Mouse (Mus musculus) common myeloid progenitor, adult 5-6 weeks (primary cell): ENCODE data around the gene Reck. TPM values are rescaled to one million over a fixed set of nuclear protein-coding genes. Genes with fewer than 3 reads are reported as not detected.

Experiments
- ATAC-seq: replicated peaks from 2 replicates; pipeline ENCODE4 v1.8.0; 2016; ENCODE audit warnings: low read depth, mild to moderate bottlenecking, moderate TSS enrichment, inconsistent platforms; ENCODE audit not compliant: poor library complexity, severe bottlenecking
- total RNA-seq: library from RNA; stranded (forward); fragments of 200-1000, 187-1606 nt; gene quantifications from 2 replicates; pipeline ENCODE4 v1.2.3, GENCODE M21; 2017

Gene Reck
- 0.82 and 1.9 TPM in 2 replicates for total RNA-seq

DNA sequence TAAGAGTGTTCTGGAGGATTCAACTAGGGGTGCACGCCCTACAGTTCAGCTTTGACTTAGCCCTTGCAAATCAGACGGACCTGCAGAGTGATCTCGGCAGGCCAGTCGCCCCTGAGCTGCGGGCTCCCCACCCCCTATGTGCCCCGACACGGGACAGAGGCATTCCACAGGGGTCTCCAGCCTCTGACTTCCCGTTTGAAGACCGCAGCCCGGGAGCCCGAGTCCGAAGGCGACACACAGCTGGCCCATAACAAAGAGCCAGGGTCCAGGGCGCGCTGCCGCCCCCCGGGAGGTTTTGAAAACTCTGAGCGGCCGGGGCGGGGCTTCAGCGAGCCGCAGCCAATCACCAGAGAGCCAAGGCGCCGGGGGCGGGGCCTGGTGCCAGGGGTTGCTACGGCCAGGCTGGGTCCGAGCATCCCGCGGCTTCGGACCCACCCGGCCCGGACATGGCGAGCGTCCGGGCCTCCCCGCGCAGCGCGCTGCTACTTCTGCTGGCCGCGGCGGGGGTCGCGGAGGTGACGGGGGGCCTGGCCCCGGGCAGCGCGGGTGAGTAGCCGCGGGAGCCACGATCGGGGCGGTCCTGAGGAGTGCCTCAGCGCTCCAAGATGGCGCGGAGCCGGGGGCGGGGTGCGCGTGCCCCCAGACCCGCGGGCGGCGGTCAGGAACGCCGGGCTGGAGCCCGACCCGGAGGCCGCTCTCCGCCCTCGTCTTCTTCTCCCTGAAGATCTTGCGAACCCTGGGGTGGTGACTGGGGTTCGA is at the start of gene Reck:
Reck (plus strand) TSS at position 371 of the 759 bp plus-strand sequence.
- peak; percentile 78 for ATAC-seq

DNA sequence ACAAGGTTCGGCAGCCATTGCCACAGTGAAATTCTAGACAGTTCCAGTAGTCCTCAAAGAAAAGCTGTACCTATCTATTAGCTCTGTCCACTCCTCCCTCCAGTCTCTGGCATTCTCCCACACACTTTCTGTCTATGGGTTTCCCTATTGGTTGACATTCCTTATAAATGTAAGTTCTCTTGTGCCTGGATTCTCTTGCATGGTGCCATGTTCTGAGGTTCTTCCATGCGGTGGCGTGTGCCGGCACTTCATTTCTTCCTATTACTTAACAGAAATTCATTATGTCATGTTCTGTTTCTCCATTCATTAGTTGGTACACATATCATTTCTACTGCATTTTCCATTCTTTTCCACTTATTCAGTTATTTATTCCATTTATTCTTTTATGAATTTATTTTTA is 46.5 kb upstream of the Reck start:
- ATAC-seq, result no peak

DNA sequence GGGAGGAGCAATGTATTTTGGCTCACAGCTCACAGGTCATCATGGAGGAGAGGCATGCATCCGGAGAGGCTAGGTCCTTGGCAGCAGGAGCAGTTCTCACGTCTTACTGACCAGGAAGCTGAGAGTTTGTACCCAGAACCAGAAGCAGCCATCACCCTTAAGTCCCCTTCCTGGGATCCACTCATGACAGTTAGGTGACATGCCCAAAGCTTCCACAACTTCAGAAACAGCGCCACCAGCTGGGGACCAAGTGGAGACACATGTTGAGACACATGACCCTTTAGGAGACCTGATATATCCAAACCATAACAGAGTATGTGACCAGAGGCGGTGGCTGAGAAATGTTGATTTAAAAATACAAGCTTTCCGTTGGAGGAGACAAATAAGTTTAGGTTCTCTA is 43.3 kb upstream of the Reck start:
- ATAC-seq, result no peak

DNA sequence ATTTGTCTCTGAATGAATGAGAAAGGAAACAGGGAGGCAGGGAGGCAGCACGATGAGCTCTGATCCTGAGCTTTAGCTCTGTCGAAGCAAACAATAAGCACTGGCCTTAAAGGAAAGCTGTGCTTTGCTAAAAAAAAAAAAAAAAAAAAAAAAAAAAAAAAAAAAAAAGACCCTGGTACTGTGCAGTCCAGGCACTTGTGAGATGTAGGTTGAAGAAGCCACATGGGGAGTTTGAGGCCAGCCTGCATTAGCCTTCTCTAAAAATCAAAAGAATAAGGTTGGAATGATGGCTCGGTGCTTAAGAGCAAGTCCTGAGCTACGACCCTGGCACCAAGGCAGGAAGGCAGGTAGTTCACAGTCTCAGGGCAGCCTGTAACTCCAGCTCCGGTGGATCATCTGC is 41.6 kb upstream of the Reck start:
- ATAC-seq, result no peak

DNA sequence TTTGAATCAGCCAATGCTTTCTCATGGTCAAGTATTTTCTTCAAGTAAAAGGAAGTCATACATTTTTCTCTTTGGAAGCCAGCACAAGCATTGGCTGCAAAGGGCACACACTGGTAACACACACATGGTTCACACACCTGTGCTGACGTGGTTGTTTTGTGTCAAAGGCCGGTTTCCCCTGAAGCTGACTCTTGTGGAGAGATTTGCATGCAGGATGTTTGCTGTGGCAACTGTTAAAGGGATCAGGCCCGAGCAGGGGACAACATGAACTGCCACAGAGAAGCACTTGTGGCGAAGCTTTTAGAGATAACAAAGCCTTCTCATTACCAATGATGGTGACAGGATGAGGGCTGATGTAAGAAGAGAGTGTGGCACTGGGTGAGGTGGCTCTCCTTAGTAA is 40.6 kb upstream of the Reck start:
- ATAC-seq, result no peak

DNA sequence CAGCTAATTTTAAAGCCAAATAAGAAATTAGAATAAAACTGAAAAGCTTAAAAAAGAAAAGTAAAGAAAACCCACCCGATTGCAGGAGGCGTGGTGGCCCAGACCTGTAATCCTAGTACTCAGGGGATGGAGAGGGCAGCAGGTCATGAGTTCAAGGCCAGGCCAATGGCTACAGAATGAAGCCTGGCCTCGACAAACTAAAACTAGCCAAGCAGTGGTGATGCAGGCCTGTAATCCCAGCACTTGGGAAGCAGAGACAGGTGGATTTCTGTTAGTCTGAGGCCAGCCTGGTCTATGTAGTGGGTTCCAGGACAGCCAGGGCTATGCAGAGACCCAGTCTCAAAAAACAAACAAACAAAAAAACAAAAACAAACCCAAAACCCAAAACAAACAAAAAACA is 37.0 kb upstream of the Reck start:
- ATAC-seq, result no peak

DNA sequence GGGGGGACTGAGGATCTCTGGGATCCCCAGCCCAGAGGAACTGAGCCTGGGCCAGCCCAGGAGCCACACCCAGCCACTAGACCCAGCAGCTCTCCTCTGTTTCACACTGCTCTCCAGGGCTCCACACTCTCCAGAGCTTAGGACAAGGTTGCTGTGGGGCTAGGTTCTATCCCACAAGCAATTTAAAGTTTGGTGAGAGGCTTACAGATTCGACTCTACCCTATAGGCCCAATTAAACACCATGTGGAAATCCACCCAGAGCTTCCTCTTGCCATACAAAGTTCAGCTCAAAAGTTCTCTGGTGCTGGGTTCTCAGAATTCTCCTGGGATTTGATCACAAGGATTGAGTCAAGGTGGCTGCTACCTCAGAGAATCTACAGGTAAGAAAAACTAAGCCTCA is 35.2 kb upstream of the Reck start, which contains the start of gene Olfr157:
Olfr157 (minus strand) TSS at position 101 of the 400 bp plus-strand sequence.
- ATAC-seq, result no peak

DNA sequence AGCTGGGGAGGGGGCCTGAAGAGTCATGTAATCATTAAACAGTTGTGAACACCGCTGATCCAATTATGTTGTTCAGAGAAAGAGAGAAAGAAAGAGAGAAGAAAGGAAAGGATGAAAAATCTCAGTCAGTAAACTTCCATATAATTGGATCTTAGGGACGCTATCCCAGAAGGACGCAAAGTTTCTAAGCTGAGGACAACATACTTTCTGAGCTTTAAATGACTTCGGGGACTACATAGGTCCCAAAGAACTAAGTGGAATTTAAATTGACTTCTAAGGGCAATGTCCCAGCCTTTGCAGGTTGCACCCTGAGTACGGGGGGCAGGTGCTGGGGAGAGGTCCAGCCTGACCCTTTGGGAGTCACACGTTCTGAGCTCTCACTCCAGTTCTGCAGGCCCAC is 24.1 kb upstream of the Reck start, which contains the start of gene Olfr155:
Olfr155 (plus strand) TSS at position 301 of the 400 bp plus-strand sequence.
- ATAC-seq, result no peak

DNA sequence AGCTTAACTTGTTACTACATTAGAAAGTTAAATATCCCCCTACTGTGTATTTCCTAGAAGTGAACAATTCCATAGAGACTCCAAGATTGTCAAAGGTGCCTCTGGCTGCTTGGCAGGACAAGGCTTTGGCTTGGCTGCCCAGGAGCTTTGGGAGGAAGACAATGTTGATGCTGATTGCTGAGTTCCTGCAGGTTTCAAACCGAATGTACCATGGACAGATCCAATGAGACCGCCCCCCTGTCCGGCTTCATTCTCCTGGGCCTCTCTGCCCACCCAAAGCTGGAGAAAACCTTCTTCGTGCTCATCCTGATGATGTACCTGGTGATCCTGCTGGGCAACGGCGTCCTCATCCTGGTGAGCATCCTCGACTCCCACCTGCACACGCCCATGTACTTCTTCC is 21.2 kb upstream of the Reck start:
- ATAC-seq, result no peak

DNA sequence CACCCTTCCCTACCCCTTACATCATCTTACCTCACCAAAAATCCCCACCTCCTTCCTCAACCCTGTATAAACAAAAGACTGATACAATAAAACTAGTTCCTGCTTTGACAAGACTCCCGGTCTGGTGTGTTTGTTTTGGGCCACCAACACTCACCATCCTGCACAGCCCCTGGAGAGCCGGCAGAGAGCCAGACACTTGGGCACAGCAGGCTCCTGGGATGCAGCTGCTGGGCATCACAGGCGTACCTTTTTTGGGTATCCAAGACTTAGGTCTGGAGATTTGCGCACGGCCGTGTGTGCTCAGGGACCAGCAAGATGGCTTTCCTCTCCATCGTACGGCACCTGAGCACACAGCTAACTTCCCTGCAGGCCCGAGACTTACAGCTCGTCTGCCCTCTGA is 15.4 kb upstream of the Reck start:
- ATAC-seq, result no peak

DNA sequence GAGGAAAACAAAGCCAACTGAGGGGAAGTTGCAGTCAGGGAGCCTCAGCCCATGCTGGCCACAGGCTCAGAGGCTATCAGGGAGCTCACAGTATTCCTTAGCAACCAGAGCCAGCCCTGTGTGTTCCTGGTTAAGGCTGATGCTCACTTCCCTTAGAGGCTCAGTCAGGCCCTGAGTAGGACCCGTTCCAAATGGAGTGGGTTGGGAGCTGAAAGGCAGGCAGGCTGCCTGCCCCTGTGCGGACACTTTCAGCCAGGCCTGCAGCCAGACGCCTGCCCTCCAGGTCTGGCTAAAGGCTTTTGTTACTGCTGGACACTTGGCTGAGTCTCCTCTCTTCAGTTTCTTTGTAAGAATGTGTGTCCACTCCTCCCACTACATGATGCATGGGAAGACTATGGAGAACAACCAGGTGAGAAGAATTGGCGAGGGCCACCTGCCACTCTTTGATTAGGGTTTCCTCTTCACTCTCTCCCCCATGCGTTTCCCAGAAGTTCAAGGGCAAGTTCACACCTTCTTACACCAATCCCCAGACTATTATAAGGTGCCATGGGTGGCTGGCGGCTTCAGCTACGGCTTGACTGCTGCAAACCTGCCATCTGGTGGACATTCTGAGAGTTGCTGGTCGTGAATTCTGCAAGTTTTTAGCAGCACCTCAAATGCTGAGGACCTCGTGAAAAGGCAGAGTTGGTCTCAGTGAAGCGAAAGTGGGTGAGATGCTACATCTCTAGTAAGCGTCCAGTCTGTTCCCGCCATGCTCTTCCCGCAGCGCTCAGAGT is 14.4 kb upstream of the Reck start:
- peak; percentile 93 for ATAC-seq

DNA sequence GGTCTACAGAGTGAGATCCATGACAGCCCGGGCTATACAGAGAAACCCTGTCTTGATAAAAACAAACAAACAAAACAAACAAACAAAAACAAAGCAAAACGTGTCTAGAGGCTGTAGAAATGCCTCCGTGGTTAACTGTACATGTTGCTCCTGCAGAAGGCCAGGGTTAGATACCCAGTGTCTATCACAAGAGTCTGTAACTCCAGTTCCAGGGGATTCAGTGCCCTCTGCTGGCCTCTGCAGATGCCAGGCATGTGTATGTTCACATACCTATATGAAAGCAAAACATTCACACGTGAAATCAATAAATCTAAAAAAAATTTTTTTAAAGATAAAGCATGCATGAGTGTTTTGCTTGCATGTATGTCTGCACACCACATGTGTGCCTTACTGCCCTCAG is 12.0 kb upstream of the Reck start:
- ATAC-seq, result no peak

DNA sequence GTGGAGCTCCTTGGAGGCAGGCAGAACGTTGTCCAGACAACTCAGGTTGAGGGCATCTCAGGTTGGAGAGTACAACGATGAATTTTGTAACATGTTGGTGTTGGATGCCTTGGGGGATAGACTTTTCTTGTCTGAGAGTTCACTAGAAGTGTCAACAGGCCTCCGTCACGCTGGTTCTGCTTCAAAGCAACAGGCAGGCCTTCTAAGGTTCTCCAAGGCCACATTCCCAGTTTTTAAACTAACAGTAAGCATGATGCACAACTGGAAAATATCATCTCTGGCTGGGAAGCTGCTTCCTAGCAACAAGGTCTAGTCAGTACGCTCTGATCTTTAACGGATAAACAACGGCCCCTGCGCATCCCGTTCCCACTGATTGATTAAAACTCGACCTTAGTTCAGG is 5.5 kb upstream of the Reck start:
- ATAC-seq, result no peak

DNA sequence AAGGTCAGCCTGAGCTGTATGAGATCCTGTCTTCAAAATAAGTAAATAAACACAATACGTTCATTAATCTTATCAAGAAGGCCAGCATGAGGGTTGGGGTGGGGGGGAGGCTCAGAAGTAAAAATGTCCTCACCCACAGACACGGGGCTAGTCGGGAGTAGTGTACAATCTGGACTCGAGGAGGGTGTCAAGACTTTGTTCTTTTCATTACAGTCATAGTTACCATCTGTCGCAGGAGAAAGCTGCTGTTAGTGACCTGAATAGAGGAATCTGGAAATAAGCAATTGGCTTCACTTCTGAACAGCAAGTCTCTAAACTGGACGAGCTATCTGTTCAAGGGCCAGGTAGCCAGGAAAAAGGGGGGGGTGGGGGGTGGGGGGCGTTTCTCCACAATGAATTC is 829 bp upstream of the Reck start:
- ATAC-seq, result no peak

DNA sequence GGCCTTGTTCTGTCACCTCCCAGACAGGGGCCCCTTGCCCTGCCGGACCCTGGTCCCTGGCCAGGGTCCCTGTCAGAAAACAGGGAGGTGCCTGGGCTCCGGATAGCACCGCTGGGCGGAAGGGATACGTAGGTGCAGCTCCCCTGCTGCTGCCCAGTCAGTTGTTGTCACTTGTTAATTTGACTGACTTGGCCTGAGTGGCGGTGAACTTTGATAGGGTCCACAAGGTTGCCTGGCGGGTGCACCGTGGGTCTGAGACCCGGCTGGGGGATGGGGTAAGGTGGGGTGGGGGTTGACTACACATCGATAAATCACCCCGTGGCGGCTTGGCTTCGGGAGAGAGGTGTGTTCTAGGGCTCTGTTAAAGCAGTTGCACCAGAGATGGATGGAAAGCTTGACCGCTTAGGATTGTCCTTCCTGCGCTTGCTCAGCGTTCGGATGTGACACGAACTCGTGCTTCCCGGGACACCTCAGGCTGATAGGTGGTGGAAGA is 635 bp downstream of the Reck start:
- ATAC-seq, result peak; percentile 41; the same call in 1 of the 2 replicates

DNA sequence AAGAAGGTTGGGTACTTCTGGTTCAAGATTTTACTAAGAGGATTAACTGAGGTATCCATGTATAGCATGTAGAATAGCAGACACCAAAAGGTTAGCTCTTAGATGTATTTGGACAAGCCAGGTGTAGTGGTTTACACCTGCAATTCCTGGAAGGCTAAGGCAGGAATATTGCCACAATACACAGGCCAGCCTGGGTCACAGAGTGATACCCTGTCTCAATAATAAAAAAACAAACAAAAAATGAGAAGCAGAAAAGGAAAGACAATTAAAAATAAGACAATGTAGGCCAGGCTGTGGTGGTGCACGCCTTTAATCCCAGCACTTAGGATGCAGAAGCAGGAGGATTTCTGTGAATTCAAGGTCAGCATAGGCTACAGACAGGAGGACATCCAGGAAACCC is 1.9 kb downstream of the Reck start:
- ATAC-seq, result no peak

DNA sequence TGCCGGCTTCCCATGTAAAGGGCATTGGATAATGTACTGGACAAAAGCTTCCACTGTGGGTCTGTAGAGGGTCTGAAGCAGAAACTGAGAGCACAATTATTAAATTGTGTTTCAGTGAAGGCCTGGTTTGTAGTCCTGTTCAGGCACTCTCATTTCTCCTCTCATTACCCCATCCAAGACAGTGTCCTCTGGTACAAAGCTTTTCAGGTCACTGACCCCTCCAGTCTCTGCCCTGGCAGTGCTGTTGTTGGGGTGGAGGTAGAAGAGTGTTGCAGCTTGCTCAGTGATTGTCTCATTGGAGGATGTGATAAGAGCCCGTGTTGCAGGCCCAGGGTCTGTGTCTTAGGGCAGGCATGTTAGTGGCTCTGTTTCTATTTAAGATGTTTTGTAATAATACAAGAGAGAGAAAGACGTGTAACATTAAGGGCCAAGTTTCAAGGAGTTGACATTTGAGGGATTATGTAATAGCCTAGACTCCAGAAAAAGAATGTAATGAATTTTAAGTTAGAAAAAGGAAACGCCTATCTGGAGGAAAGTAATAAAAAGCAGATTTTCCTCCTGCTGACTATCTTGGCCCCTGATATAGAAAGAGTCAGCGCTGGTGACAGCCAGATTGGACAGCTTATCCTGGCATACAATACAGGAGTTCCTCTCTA is 2.9 kb downstream of the Reck start:
- ATAC-seq, result no peak

DNA sequence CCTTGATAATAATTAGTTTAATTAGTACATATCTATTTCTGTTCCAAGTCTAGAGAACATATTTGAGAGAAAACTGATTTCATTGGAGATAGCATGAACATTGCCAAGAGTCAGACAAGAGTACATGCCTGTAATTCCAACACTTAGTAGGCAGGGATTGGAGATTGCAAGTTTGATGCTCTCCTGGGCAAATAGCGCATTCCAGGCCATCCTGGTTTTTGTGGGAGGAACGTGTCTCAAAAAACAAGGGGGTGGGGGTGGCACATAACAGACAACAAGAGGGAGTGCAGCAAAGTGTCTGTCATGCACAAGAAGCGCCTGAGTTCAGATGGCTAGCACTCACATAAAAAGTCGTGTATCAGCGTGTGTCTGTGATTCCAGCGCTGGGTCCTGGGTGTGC is 4.2 kb downstream of the Reck start:
- ATAC-seq, result no peak

DNA sequence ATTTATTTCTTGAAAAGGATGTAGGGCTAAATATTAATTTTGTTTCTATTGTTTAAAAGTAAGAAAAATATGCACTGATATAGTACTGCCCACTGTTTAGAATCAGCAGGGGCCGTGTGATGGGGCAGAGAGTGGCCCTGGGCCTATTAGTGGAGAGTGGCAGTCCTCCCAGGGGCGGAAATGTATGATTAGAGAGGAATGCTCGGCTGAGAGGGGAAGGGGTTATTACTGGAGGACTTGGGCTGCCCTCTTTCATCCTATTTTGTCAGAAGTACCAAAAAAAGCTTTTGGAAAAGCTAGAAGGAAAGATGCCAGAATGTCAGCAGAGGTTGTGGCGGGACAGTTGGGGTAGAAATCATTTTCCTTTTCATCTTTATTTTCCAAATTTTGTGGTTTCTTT is 8.9 kb downstream of the Reck start:
- ATAC-seq, result no peak

DNA sequence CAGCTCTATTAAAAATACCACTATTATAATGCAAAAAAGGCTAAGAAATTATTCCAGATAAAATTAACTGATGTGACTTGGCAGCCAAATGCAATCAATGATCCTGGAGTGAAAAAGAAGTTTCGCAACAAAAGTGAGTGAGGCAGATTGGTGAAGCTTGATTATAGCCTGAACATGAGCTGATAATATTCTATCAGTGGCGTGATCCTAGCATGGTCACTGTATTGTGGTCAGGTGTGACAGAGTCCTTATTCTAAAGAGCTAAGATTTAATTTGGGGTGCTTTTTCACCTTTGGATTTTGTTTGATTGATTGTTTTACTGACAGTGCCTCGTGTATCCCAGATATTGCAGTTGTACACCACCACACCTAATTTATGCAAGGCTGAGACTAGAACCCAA is 15.9 kb downstream of the Reck start:
- ATAC-seq, result no peak

DNA sequence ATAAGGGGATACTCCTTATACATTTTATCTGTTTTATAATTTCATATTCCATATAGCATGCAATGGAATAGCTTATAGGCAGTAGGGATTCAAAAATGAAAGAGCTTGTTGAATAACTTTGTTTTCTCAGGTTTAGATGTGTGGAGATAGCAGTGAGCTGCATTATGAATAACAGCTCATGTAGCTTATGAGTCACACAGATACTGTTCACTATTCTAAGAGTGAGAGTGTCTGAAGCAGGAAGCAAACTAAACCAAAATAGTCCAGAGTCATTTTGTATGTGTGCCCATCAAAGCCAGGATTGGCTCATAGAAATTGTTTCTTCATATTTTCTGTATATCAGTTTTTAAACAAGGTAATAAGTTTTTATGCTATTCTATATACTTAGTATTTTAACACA is 21.9 kb downstream of the Reck start:
- no peak for ATAC-seq
